Mouse (Mus musculus): ENCODE results near the gene Agap2. TPM values are rescaled to one million over a fixed set of nuclear protein-coding genes. Genes with fewer than 3 reads are reported as not detected.

Gene Agap2
- polyA plus RNA-seq, 1 experiment, result 45.6 TPM

DNA sequence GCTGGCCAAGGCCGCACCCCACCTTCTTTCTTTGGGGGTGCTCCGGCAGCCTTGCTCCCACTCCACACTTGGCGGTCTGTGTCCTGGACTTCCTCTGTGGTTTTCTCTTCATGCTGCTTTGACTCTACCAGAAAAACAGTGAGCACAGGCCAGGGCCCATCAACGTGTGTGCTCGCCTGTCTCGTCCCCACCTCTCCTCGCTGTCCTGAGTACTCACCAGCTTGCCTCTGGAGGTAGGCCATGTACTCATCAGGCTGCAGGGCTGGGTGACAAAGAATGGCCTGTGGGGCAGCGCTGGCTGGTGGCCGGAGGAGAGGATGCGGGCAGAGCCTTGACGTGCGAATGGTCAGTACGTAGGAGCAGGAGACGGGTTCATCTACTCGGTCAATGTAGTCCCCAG lies 24.8 kb downstream of the Agap2 start:
- H3K36me3 ChIP-seq (ENCODE audit: control insufficient read depth, insufficient read depth, low read length), result peaks cover 34% of the 10 kb centered on the region
- peaks cover 10% of the 10 kb centered on the region; the same call in 1 of the 2 replicates for H3K4me1 ChIP-seq (ENCODE audit: control insufficient read depth, insufficient read depth, insufficient read length)
- DNase-seq (ENCODE audit: low read depth in 1 of 2, low spot score in 2 of 2), result no peak
- TF ChIP-seq CTCF (IDR thresholded peaks at IDR 0.05; ENCODE audit: extremely low read depth, insufficient read depth, insufficient read length, insufficient replicate concordance), result no peak
- TF ChIP-seq POLR2A (IDR thresholded peaks at IDR 0.05; ENCODE audit: low read depth, low read length), result no peak
- no peak overlapping the region for H3K4me3 ChIP-seq (ENCODE audit: extremely low read depth, insufficient read depth, insufficient read length)
- H3K27ac ChIP-seq (ENCODE audit: insufficient read depth, low read length), result no peak overlapping the region
- 60% methylated on average over 15 of the region's 15 CpGs for WGBS
- no peaks in the 10 kb centered on the region for H3K27me3 ChIP-seq (ENCODE audit: control insufficient read depth, insufficient read depth, low read length)

DNA sequence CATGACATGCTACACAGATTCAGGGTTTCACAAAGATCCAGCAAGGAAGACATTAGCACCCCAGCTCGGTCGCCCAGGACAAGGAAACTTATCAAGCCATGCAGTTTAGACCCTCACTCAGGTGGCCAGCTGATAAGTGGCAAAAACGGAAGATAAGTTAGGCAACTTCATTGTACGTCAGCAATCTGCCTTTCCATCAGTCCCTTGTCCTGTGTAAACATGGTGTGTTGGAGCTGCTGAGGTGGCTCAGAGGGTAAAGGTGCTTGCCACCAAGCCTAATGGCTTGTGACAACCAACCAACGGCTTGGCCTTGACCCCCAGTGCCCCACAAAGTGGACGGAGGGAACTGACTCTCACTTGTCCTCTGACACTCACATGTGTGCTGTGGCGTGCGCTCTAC lies 25.3 kb downstream of the Agap2 start:
- 80% methylated on average over 8 of the region's 8 CpGs for WGBS
- H3K36me3 ChIP-seq (ENCODE audit: control insufficient read depth, insufficient read depth, low read length), result peaks cover 30% of the 10 kb centered on the region
- no peak overlapping the region for H3K27ac ChIP-seq (ENCODE audit: insufficient read depth, low read length)
- H3K4me3 ChIP-seq (ENCODE audit: extremely low read depth, insufficient read depth, insufficient read length), result no peak overlapping the region
- H3K27me3 ChIP-seq (ENCODE audit: control insufficient read depth, insufficient read depth, low read length), result no peaks in the 10 kb centered on the region
- peaks cover 10% of the 10 kb centered on the region; the same call in 1 of the 2 replicates for H3K4me1 ChIP-seq (ENCODE audit: control insufficient read depth, insufficient read depth, insufficient read length)
- no peak for TF ChIP-seq CTCF (IDR thresholded peaks at IDR 0.05; ENCODE audit: extremely low read depth, insufficient read depth, insufficient read length, insufficient replicate concordance)
- no peak for TF ChIP-seq POLR2A (IDR thresholded peaks at IDR 0.05; ENCODE audit: low read depth, low read length)
- no peak for DNase-seq (ENCODE audit: low read depth in 1 of 2, low spot score in 2 of 2)

DNA sequence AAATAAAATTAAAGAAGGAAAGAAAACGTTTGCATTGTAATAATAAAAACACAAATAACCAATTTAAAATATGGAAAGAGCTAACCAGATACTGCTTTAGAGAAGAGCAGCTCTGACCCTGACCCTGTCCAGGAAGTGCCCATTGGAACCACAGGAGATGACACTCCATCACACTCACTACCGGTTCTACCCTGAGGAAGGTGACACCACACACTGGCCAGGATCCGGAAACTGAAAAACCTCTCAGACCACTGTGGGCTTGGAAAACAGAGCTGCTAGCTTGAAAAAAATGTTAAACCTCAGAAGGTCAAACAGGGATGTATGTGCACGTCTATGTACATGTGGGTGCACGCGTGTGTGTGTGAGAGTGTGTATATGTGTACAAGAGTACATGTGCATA lies 26.1 kb downstream of the Agap2 start:
- no peak for DNase-seq (ENCODE audit: low read depth in 1 of 2, low spot score in 2 of 2)
- Histone ChIP-seq H3K27ac (ENCODE audit: insufficient read depth, low read length) (no peak overlapping the region), H3K36me3 (ENCODE audit: control insufficient read depth, insufficient read depth, low read length) (peaks cover 24% of the 10 kb centered on the region), H3K4me1 (ENCODE audit: control insufficient read depth, insufficient read depth, insufficient read length) (peaks cover 10% of the 10 kb centered on the region; the same call in 1 of the 2 replicates), H3K4me3 (ENCODE audit: extremely low read depth, insufficient read depth, insufficient read length) (no peak overlapping the region), H3K27me3 (ENCODE audit: control insufficient read depth, insufficient read depth, low read length) (no peaks in the 10 kb centered on the region)
- TF ChIP-seq POLR2A (IDR thresholded peaks at IDR 0.05; ENCODE audit: low read depth, low read length), result no peak
- TF ChIP-seq CTCF (IDR thresholded peaks at IDR 0.05; ENCODE audit: extremely low read depth, insufficient read depth, insufficient read length, insufficient replicate concordance), result no peak
- 63% methylated on average over 6 of the region's 6 CpGs for WGBS

DNA sequence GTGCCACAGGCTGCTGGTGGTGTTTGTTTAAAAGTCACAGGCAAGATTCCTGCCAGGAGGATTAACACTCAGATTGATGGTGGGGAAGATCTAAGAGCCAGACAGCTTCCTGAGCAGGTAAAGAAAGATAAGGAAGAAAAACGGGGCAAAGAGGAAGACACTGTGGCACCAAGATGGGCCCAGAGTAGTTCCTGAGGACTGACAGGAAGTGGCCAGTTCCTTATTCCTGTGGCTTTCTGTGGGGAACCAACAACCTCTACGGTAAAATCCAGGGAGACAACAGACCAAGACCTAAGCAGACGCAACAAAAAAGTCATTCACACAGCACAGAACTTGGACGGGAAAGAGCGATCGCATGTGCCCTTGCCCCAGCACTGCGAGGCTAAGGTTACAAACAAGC lies 28.5 kb downstream of the Agap2 start:
- no peak for TF ChIP-seq CTCF (IDR thresholded peaks at IDR 0.05; ENCODE audit: extremely low read depth, insufficient read depth, insufficient read length, insufficient replicate concordance)
- TF ChIP-seq POLR2A (IDR thresholded peaks at IDR 0.05; ENCODE audit: low read depth, low read length), result no peak
- DNase-seq (ENCODE audit: low read depth in 1 of 2, low spot score in 2 of 2), result no peak
- H3K27ac ChIP-seq (ENCODE audit: insufficient read depth, low read length), result no peak overlapping the region
- H3K4me3 ChIP-seq (ENCODE audit: extremely low read depth, insufficient read depth, insufficient read length), result no peak overlapping the region
- peaks cover 7% of the 10 kb centered on the region for H3K36me3 ChIP-seq (ENCODE audit: control insufficient read depth, insufficient read depth, low read length)
- peaks cover 19% of the 10 kb centered on the region; the same call in 1 of the 2 replicates for H3K4me1 ChIP-seq (ENCODE audit: control insufficient read depth, insufficient read depth, insufficient read length)
- H3K27me3 ChIP-seq (ENCODE audit: control insufficient read depth, insufficient read depth, low read length), result no peaks in the 10 kb centered on the region
- 26% methylated on average over 7 of the region's 7 CpGs for WGBS

DNA sequence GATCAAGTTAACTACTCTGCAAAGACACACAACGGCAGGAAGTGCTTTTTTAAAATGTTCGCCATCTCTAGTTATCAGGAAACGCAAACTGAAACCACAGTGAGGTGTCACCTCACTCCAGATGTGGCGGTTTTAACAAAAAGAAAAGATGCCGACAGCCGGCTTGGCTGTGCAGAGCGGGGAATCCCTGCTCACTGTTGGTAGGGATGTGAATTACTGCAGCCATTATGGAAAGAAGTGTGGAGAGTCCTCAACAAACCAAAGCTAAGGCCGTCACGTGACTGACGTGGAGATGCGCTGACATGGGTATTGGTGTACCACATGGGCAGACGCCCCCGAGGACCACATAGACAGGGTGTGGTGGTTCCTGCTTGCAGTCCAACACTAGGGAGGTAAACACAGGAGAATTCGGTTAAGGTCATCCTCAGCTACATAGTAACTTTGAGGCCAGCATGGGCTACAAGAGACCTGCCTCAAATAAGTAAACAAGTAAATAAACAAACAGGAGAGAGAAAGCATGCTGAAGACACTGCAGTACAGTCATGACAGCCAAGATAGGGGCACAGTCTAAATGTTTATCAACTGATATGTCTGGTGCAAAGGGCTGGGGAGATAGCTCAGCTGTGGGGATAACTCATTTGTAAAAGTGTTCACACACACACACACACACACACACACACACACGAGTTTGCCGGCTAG lies 32.6 kb downstream of the Agap2 start:
- whole genome bisulfite sequencing, result 19% methylated on average over 16 of the region's 16 CpGs
- H3K27me3 ChIP-seq (ENCODE audit: control insufficient read depth, insufficient read depth, low read length), result no peaks in the 10 kb centered on the region
- TF ChIP-seq CTCF (IDR thresholded peaks at IDR 0.05; ENCODE audit: extremely low read depth, insufficient read depth, insufficient read length, insufficient replicate concordance), result no peak
- TF ChIP-seq POLR2A (IDR thresholded peaks at IDR 0.05; ENCODE audit: low read depth, low read length), result no peak
- H3K4me1 ChIP-seq (ENCODE audit: control insufficient read depth, insufficient read depth, insufficient read length), result peaks cover 19% of the 10 kb centered on the region; the same call in 1 of the 2 replicates
- peak overlapping the region; percentile 63 for H3K27ac ChIP-seq (ENCODE audit: insufficient read depth, low read length)
- peak overlapping the region; percentile 27; the same call in 1 of the 2 replicates for H3K4me3 ChIP-seq (ENCODE audit: extremely low read depth, insufficient read depth, insufficient read length)
- DNase-seq (ENCODE audit: low read depth in 1 of 2, low spot score in 2 of 2), result peak in 1 of 2 experiments; percentile 23
- H3K36me3 ChIP-seq (ENCODE audit: control insufficient read depth, insufficient read depth, low read length), result no peaks in the 10 kb centered on the region; the same call in none of the 2 replicates

DNA sequence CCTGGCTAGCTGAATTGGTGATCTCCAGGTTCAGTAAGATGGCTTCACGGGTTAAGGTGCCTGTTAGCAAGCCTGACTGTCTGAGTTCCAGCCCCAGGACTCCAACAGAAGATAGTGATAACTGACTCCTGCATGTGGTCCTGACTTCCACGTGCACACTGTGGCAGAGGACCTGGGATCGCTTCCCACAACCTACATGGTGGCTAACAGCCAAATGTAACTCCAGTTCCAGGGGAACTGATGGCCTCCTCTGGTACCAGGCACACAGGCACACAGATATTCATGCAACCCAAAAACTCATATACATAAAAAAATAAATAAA lies 33.1 kb downstream of the Agap2 start:
- Histone ChIP-seq H3K4me1 (ENCODE audit: control insufficient read depth, insufficient read depth, insufficient read length) (peaks cover 19% of the 10 kb centered on the region; the same call in 1 of the 2 replicates), H3K4me3 (ENCODE audit: extremely low read depth, insufficient read depth, insufficient read length) (no peak overlapping the region), H3K36me3 (ENCODE audit: control insufficient read depth, insufficient read depth, low read length) (no peaks in the 10 kb centered on the region; the same call in none of the 2 replicates), H3K27ac (ENCODE audit: insufficient read depth, low read length) (0 out of 2 replicates have a peak overlapping the region, but pooled peaks have one; percentile 2), H3K27me3 (ENCODE audit: control insufficient read depth, insufficient read depth, low read length) (no peaks in the 10 kb centered on the region)
- 64% methylated on average over 3 of the region's 3 CpGs for WGBS
- no peak for DNase-seq (ENCODE audit: low read depth in 1 of 2, low spot score in 2 of 2)
- no peak for TF ChIP-seq CTCF (IDR thresholded peaks at IDR 0.05; ENCODE audit: extremely low read depth, insufficient read depth, insufficient read length, insufficient replicate concordance)
- TF ChIP-seq POLR2A (IDR thresholded peaks at IDR 0.05; ENCODE audit: low read depth, low read length), result no peak
